Mouse (Mus musculus): ENCODE measurements around the gene Gm3173. TPM values are rescaled to one million over a fixed set of nuclear protein-coding genes. Genes with fewer than 3 reads are reported as not detected.
"Not testable (repeated sequence)": the region's sequence is repeated elsewhere in the genome, so short reads cannot be mapped to it uniquely, and the experiment has no call there.

Gene Gm3173
- not detected in 2 replicates for total RNA-seq (2015; ENCODE audit: low replicate concordance)
- not detected in 2 replicates for total RNA-seq (2017; ENCODE audit: low replicate concordance)

DNA sequence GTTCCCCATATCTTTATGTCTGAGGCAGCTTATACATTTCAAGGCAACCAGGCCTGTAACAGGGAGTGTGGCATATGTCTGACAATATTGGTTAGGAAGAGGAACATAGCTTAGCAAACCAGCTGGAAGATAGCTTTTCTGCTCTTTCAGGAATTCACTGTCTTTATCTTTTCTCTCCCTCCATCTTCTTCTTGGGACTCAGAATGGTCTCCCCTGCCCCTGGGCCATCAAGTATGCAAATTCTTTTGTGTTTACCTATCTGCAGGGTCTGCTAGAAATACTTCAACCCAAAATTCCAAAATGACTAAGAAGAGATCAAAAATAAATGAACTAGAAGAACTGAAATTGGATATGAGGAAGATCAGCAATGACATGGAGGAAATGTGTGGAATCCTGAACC, at the start of gene Gm3173:
TSS of gene Gm3173 (plus strand) at position 301 of the 400 bp plus-strand sequence.
- not testable (repeated sequence) for ATAC-seq (replicated peaks; ENCODE audit: low FRiP score, poor library complexity, severe bottlenecking)

DNA sequence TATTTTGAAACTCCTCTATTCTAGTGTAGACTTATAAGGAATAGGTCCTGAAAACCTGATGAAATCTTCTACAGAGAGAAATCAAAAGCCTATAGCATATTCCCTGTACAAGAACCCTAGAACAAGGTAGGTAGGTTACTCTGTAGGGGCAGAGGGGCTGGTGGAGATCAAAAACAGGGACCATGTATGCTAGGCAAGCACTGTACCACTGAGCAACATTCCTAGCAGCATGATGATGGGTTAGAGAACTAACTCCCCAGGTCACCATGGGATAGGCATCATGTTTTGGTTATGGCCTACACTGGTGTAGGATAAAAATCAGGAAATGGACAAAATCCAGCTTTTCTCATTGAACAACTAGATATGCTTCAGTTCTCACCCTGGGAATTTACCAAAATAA, 45.2 kb upstream of the Gm3173 start:
- not testable (repeated sequence) for ATAC-seq (replicated peaks; ENCODE audit: low FRiP score, poor library complexity, severe bottlenecking)

DNA sequence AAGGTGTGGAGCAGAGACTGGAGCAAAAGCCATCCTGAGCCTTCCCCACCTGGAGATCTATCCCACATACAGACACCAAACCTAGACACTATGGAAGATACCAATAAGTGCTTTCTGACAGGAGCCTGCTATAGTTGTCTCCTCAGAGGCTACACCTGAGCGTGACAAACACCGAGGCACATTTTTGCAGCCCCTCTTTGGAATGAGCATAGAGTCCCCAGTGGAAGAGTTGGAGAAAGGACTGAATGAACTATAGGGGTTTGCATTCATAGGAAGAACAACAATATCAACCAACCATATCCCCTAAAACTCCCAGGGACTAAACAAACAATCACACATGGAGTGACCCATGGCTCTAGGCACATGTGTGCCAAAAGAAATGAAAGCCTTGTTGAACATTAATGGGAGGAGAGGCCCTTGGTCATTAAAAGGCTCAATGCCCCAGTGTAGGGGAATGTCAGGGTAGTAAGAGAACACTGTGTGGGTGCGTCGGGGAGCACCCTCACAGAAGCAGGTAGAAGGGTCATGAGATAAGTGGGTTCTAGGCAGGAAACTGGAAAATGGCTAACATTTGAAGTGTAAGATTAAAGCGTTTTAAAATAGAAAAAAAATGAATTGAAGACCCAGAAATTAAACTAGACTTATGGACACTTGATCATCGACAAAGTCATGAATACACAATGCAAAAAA, 37.8 kb upstream of the Gm3173 start:
- not testable (repeated sequence) for ATAC-seq (replicated peaks; ENCODE audit: low FRiP score, poor library complexity, severe bottlenecking)

DNA sequence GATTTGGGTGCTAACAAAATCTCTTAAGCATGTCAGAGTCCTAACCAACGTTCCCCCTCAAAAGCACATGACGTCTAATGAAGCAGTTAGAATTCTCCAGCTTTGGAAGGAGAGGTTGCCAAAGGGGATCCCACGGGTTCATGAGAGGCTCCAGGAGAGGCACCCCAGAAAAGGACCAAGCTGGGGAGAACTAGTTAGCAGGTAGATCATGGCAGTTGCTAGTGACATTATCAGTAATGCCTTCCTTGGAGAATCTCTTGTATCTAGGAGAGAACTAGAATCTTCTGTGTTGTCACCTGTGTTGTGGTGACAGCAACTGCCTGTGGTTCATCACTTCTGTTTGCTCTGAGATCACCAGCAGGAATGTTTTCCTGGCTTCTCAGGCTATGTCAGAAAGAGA, 33.6 kb upstream of the Gm3173 start, which contains the start of gene Gm3159:
TSS of gene Gm3159 (plus strand) at position 301 of the 400 bp plus-strand sequence.
- not testable (repeated sequence) for ATAC-seq (replicated peaks; ENCODE audit: low FRiP score, poor library complexity, severe bottlenecking)

DNA sequence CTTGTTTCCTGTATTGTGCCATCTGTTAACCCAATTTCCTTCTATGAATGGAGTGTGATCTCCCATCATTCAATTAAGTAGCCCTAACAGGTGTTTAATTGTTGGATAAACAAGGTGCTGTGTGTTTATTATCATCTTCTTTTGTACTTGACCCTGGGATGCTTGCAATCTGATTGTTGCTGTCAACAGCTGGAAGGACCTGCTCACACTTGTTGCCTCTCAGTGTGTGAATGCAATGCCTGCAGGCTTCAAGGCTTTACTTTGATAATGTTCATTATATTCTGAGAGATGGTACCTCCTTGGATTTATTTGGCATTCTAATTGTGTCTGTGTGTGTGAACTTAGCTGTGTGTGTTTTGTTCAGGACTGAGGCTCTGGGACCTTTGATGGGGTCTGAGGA, 32.2 kb upstream of the Gm3173 start:
- not testable (repeated sequence) for ATAC-seq (replicated peaks; ENCODE audit: low FRiP score, poor library complexity, severe bottlenecking)

DNA sequence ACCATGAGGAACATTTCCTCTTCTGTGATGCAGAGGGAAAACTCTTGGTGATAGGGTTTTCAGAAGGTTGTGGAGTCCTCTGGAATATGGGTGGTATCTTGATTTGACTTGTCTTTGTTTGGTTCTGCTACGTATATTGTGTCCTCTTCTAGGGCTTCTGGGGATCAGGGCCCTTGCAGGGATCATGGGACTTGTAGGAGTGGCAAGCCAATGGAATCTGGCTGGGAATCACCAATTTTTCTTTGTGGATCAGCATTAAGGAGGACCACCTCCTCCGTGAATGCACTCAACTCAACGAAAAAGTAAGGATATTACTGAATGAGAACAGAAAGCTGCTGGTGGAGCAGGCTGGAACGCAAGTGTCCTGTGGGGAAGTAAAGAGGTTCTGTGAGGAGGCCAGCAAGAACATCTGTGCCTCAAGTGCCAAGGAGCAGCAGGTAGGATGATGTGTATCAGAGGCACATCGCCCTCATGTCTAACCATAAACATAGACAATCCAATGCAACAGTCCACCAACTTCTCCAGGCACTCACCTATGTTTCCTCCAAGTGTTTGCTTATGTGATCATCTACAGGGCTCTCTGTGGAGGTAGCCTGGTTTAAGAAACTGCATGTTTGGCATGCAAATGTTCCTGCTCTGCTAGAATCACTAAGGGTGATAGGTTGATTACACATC, 30.5 kb upstream of the Gm3173 start:
- ATAC-seq (replicated peaks; ENCODE audit: low FRiP score, poor library complexity, severe bottlenecking): not testable (repeated sequence)

DNA sequence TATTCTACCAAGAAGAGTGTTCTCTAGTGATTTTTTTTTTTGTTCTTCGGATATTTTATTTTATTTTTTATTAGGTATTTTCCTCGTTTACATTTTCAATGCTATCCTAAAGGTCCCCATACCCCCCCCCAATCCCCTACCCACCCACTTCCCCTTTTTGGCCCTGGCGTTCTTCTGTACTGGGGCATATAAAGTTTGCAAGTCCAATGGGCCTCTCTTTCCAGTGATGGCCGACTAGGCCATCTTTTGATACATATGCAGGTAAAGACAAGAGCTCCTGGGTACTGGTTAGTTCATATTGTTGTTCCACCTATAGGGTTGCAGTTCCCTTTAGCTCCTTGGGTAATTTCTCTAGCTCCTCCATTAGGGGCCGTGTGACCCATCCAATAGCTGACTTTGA, 29.5 kb upstream of the Gm3173 start:
- not testable (repeated sequence) for ATAC-seq (replicated peaks; ENCODE audit: low FRiP score, poor library complexity, severe bottlenecking)

DNA sequence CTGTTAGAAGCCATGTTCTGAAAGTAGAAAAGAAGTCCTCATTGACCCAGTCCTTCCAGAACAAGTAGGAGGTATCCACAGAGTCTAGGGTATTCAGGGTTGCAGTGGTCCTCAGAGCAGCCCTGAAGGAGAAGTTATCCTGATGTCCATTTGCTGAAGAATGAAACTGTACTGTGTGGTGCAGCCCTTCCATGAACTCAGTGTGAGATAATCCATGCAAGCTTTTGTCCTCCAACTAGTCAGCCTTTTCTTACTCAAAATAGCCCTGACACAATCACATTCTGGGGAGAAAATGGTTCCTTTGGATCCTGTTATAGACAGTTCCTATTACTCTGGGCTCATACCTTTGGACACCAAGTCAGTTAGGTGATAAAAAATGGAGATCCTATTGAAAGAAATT, 27.0 kb upstream of the Gm3173 start:
- ATAC-seq (replicated peaks; ENCODE audit: low FRiP score, poor library complexity, severe bottlenecking): not testable (repeated sequence)

DNA sequence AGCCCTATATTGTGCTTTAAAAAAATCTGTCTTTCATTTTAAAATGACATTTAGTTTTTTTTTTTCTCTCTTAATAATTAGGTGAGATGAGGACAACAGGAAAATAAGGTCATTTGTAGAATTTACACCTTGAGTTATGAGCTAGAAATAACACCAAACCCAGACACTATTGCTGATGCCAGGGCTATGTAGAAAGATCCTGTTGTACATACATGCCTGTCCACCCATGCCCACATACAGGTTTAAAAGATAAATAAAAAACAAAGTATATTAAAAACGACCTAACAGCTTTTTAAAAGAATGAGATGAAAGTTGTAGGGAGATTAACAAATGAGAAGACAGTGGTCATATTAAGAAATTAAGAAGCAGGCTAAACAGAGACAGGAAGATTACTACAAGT, 20.9 kb upstream of the Gm3173 start:
- not testable (repeated sequence) for ATAC-seq (replicated peaks; ENCODE audit: low FRiP score, poor library complexity, severe bottlenecking)

DNA sequence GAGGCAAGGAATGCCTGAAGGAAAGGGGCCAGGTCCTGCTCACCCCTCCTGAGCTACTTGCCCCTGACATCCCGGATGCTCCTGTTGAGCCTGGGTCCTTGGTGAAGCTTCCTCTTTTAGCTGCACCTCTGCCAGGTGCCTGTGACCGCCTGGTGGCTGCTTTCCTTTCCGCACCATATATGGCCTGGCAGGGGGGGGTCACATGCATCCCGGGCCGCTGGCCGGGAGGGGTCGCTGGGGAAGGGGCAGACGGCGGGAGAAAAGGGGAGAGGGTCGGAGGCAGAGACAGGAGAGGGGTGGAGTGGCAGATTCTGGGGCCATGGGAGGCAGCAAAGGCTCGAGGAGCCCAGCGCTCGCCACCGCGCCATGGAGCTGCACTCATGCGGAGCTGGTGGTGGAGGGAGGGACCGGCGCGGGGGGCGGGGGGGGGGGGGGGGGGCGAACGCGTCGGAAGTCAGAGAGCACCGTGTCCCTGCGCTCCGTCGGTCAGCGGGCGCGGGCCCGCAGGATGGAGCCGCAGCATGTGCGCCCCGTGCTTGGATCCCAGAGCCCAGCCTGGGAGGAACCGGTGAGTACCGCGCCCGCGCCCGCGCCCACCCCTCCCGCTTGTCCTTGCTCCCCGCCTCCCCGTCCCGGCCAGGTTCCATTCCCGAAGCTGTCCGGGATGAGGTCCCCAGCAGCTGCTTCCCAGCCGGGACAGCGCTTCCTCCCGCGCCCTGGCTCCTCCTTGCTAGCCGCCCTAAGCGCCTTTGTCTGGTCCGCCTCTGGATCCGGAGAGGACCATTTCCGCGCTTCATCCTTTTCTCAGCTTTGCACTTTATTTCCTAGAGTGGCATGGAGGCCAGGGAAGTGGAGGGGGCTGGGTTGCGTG, 15.6 kb upstream of the Gm3173 start, which contains the start of gene Gm3164:
TSS of gene Gm3164 (plus strand) at position 484 of the 871 bp plus-strand sequence.
- not testable (repeated sequence) for ATAC-seq (replicated peaks; ENCODE audit: low FRiP score, poor library complexity, severe bottlenecking)

DNA sequence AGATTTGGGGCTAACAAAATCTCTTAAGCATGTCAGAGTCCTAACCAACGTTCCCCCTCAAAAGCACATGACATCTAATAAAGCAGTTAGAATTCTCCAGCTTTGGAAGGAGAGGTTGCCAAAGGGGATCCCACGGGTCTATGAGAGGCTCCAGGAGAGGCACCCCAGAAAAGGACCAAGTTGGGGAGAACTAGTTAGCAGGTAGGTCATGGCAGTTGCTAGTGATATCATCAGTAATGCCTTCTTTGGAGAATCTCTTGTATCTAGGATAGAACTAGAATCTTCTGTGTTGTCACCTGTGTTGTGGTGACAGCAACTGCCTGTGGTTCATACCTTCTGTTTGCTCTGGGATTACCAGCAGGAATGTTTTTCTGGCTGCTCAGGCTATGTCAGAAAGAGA, 50.7 kb downstream of the Gm3173 start, which contains the start of gene Gm3182:
TSS of gene Gm3182 (plus strand) at position 301 of the 400 bp plus-strand sequence.
- not testable (repeated sequence) for ATAC-seq (replicated peaks; ENCODE audit: low FRiP score, poor library complexity, severe bottlenecking)

DNA sequence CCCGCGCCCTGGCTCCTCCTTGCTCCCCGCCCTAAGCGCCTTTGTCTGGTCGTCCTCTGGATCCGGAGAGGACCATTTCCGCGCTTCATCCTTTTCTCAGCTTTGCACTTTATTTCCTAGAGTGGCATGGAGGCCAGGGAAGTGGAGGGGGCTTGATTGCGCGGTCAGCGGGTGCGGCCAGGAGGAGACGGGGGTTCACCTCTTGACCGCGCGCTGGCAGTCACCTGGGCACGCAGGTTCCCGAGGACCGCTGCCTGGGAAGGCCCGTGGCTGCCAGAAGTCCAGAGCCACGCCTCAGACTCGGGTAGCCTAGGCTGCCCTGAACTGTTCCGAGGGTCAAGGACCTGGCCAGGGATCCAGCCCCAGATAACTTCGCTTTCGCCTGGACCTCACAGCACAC, 68.6 kb downstream of the Gm3173 start:
- not testable (repeated sequence) for ATAC-seq (replicated peaks; ENCODE audit: low FRiP score, poor library complexity, severe bottlenecking)

DNA sequence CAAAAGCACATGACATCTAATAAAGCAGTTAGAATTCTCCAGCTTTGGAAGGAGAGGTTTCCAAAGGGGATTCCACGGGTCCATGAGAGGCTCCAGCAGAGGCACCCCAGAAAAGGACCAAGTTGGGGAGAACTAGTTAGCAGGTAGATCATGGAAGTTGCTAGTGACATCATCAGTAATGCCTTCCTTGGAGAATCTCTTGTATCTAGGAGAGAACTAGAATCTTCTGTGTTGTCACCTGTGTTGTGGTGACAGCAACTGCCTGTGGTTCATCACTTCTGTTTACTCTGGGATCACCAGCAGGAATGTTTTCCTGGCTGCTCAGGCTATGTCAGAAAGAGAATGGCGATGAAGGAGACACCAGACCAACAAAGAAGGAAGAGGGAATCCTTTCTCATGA, 124.3 kb downstream of the Gm3173 start, which contains the start of gene Gm3047:
TSS of gene Gm3047 (plus strand) at position 301 of the 400 bp plus-strand sequence.
- not testable (repeated sequence) for ATAC-seq (replicated peaks; ENCODE audit: low FRiP score, poor library complexity, severe bottlenecking)

Other genes with a start within 250 kb of the Gm3173 start
- gene Gm2974, start 248.4 kb upstream of the Gm3173 start, total RNA-seq (2015; ENCODE audit: low replicate concordance): not detected in 2 replicates
- gene Gm2974, start 248.4 kb upstream of the Gm3173 start, total RNA-seq (2017; ENCODE audit: low replicate concordance): not detected in 2 replicates
- gene Gm3138, start 181.4 kb upstream of the Gm3173 start, total RNA-seq (2015; ENCODE audit: low replicate concordance): not detected in 2 replicates
- not detected in 2 replicates for gene Gm3138, start 181.4 kb upstream of the Gm3173 start, total RNA-seq (2017; ENCODE audit: low replicate concordance)
- not detected in 2 replicates for gene Gm3149, start 113.7 kb upstream of the Gm3173 start, total RNA-seq (2015; ENCODE audit: low replicate concordance)
- not detected in 2 replicates for gene Gm3149, start 113.7 kb upstream of the Gm3173 start, total RNA-seq (2017; ENCODE audit: low replicate concordance)
- not detected in 2 replicates for gene 2610042L04Rik, start 96.2 kb upstream of the Gm3173 start, total RNA-seq (2015; ENCODE audit: low replicate concordance)
- not detected in 2 replicates for gene 2610042L04Rik, start 96.2 kb upstream of the Gm3173 start, total RNA-seq (2017; ENCODE audit: low replicate concordance)
- not detected in 2 replicates for gene Gm3159, start 33.5 kb upstream of the Gm3173 start, total RNA-seq (2015; ENCODE audit: low replicate concordance)
- gene Gm3159, start 33.5 kb upstream of the Gm3173 start, total RNA-seq (2017; ENCODE audit: low replicate concordance): not detected in 2 replicates
- gene Gm3164, start 15.5 kb upstream of the Gm3173 start, total RNA-seq (2015; ENCODE audit: low replicate concordance): not detected in 2 replicates
- not detected in 2 replicates for gene Gm3164, start 15.5 kb upstream of the Gm3173 start, total RNA-seq (2017; ENCODE audit: low replicate concordance)
- not detected in 2 replicates for gene Gm3182, start 50.8 kb downstream of the Gm3173 start, total RNA-seq (2015; ENCODE audit: low replicate concordance)
- gene Gm3182, start 50.8 kb downstream of the Gm3173 start, total RNA-seq (2017; ENCODE audit: low replicate concordance): not detected in 2 replicates
- gene Gm3047, start 124.4 kb downstream of the Gm3173 start, total RNA-seq (2015; ENCODE audit: low replicate concordance): not detected in 2 replicates
- not detected in 2 replicates for gene Gm3047, start 124.4 kb downstream of the Gm3173 start, total RNA-seq (2017; ENCODE audit: low replicate concordance)
- gene Gm8159, start 201.4 kb downstream of the Gm3173 start, total RNA-seq (2015; ENCODE audit: low replicate concordance): not detected in 2 replicates
- gene Gm8159, start 201.4 kb downstream of the Gm3173 start, total RNA-seq (2017; ENCODE audit: low replicate concordance): not detected in 2 replicates
- gene Gm3239, start 233.2 kb downstream of the Gm3173 start, total RNA-seq (2015; ENCODE audit: low replicate concordance): not detected in 2 replicates
- gene Gm3239, start 233.2 kb downstream of the Gm3173 start, total RNA-seq (2017; ENCODE audit: low replicate concordance): not detected in 2 replicates